Mouse (Mus musculus) layer of hippocampus, postnatal 10 days (tissue): ENCODE data around the gene Slc9a3. TPM values are rescaled to one million over a fixed set of nuclear protein-coding genes. Genes with fewer than 3 reads are reported as not detected.

Experiments used
- DNase-seq, 2 experiments: peaks; one replicate each; pipeline ENCODE4 v3.0.0; 2021; ENCODE audit warnings: low spot score in 2 of 2
- long read RNA-seq: library from polyadenylated mRNA; stranded (forward); transcript quantifications from one replicate; pipeline ENCODE4 v2.0.0, GENCODE M21; 2023
- total RNA-seq, 2 experiments: library from RNA; stranded (reverse); gene quantifications; 2 replicates each; pipeline ENCODE4 v1.2.3; 2021

Gene Slc9a3
- total RNA-seq, result 1 to 10 TPM; 1.2 to 1.9 TPM
- long read RNA-seq, partial matches to known transcripts, result 0 of 1 reads
- long read RNA-seq, other reads (novel, unspliced or antisense), result 0 of 1 reads

- DNase-seq, result peak in 1 of 2 experiments; percentile 17
Measured at GRCm38 (mm10) chr13:74121141-74121602, at the start of gene Slc9a3. TSS of gene Slc9a3 (plus strand) at chr13:74121457.

DNA sequence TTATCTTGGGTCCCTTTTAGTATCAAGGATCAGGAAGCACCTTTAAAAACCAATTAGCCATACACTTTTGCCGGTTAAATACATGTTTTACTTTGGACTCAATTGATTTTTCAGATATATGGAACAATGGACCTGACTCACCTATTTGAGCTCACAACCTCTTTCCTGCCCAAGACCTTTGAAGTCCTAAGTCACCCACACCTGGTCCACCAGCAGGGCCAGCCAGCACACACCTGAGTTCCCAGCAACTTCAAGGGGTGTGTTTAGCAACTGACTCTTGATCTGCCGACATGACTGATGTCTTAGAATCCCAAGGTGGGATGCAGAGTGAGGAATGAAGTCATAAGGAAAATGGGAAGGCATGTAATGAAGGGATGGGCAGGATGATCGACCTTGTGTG, 49.5 kb upstream of the Slc9a3 start:
- DNase-seq, result no peak

DNA sequence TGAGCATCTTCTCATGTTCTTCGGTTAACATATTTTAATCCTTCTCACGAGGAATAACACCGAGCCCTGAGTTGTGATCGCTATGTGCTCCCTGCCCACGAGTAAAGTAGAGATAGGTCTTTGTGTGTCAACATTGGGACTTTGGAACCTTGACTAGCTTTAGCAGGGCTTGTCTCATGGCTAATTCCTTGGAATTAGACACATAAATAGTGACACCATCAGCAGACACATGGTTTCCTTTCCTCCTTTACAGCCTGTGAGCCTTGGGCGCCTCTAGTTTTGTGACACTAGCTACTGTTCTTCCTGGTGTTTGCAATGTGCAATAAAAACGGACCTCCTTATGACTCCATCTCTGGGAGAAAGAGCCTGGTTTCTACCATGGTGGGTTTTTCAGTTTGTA, 47.9 kb upstream of the Slc9a3 start:
- no peak for DNase-seq

DNA sequence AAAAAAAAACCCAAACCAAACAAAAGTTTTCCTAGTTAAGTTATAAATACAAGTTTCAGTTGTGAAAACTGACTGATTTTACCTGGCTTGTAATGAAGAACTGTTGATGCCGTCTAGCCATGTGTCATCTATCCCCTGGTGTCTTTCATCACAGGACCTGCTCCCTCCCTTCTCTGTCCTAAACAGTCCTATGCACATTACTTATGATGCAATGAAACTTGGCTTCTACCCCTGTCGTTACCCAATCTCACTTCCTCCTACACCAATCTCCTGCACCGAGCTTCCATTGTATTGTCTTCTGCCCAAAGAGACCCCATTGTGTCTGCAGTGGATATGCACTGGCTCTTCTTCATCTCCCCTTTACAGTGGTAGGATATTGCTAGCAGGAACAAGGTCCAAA, 31.0 kb upstream of the Slc9a3 start:
- no peak for DNase-seq

DNA sequence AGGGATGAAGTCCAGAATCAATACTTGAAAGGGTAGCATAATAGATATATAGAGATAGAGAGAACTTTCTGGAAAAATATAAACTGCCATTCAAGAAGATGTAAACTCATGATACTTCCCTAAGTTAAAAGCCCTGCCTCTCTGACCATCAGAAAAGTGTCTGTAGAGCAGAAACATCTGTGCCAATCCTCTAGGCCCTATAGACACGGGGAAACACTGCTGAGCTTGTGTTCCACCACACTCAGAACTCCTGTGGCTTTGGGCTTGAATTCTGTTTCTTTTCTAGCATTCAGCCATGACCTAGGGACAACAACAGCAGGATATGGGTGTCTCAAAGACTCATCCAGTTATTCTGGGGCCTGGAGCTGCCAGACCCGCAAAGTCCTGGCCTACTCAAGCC, 25.3 kb upstream of the Slc9a3 start:
- no peak for DNase-seq

GRCm38 (mm10) chr13:74096715-74097363, 24.4 kb upstream of the Slc9a3 start:
- peak; percentile 68 to 78 for DNase-seq

DNA sequence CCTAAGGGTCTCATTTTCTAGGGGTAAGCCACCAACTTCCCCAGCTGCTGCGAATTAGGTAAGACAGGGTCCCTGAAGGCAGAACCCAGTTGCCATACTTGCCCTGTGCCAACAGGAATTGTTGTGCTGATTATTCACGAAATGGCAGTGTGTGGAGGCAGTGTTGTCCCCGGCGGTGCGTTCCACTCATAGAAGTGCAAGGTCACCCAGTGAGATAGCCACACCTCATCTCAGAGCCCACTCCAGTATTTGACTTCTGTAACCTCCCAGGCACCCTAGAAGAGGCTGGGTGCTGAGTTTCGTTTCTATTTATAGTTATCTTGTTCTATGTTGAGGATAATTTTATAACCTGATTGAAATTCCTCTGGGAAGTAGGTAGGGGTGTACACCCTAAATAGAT, 22.3 kb upstream of the Slc9a3 start:
- DNase-seq, result no peak

- no peak for DNase-seq
Measured at GRCm38 (mm10) chr13:74102108-74102830, 19.0 kb upstream of the Slc9a3 start.

DNA sequence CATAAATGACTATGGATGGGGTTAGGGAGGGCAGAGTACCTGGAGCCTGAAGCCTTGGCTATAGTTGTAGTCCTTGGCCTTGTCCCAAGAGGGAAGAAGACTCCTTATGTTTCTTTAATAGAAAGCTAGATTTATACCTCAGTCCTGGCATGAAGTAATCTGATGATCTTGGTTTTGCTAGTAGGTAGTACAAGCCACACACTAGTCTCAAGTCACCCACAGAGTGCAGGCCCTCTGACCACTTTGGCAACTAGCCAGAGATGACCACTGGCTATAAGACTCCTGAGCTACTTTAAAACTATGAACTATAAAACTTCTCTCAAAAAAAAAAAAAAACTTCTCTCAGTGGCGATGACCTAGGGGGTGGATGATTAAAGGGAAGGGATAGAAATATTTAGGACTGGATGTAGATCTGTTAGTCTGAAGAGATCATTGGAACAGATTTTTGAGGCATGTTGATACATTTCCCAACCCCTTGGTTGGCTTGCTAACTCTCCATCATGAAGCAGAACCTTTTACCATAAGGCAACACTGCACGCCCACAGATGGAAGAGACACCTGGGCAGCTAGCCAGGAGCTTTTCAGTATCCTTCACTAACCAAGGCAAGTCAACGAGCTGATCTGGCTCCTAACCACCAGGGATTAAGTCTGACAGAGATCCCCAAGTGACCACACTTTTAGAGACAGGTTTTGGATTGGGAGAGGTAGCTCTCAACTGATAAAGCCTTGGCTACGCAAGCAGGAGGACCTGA, 18.2 kb upstream of the Slc9a3 start:
- no peak for DNase-seq

- no peak for DNase-seq
Measured at GRCm38 (mm10) chr13:74104417-74104816, 16.8 kb upstream of the Slc9a3 start.

DNA sequence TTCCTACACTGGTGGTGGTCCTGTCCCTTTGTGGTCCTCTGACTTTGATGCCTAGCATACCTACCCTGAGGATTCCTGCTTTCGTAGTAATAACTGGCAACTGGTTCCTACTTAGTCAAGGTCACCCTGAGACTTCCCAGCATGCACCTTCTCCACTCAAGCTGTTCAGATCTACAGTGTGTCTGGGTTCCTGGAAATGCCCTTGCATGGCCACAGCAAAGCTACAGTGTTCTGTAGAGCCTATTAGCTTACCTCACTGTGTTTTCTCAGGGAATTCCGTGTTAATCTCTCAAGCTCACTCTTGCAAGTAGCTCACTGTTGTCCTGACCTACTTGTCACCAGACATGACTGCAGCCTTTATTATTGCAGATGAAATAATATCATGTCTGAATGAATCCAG, 13.8 kb upstream of the Slc9a3 start:
- DNase-seq, result no peak

DNA sequence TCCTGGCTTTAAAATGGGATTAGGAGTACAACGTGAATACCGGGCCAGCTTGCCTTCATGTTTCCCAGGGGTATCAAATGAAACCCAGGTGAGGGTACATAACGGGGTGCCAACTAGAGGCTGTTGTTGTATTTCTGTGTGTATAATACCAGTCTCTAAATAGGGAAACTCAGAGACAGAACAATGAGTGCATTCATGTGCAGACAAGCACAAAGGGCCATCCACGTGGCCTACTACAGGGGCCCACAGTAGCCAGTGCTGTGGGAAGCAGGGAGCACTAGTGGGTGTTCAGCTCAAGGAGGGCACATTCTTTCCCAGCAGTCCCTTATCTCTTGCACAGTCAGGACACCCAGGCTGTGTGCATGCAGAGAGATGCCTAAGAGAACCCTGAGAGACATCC, 8.7 kb upstream of the Slc9a3 start:
- no peak for DNase-seq

GRCm38 (mm10) chr13:74113626-74114191, 7.5 kb upstream of the Slc9a3 start:
- peak in 1 of 2 experiments; percentile 19 for DNase-seq

GRCm38 (mm10) chr13:74121795-74122330, 606 bp downstream of the Slc9a3 start:
- DNase-seq, result no peak

GRCm38 (mm10) chr13:74122632-74123031, 1.4 kb downstream of the Slc9a3 start:
- DNase-seq, result no peak

- no peak for DNase-seq
Measured at GRCm38 (mm10) chr13:74127571-74127970, 6.3 kb downstream of the Slc9a3 start.

- no peak for DNase-seq
Measured at GRCm38 (mm10) chr13:74129909-74130308, 8.7 kb downstream of the Slc9a3 start.

- no peak for DNase-seq
Measured at GRCm38 (mm10) chr13:74138906-74139647, 17.8 kb downstream of the Slc9a3 start.

- DNase-seq, result no peak
Measured at GRCm38 (mm10) chr13:74140793-74141192, 19.5 kb downstream of the Slc9a3 start.

DNA sequence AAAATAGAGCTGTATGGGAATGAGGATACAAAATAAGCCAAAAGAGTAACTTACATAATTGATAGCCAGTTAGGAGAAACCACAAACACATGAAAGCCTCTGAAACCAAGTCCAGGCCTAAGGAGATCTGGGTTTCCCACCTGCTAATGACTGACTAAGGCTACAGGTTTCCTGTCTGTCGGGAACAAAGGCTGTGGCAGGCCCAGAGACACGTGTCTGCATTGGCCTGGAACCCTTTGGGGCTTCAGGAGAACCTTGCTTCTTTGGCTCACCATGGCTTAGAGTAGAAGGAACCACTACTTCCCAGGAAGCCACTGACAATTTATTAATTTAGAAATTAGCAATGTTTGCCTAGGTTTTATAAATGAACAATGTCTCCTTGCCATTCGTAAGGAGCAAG, 22.0 kb downstream of the Slc9a3 start:
- DNase-seq, result no peak
